In the genomic region with DNA sequence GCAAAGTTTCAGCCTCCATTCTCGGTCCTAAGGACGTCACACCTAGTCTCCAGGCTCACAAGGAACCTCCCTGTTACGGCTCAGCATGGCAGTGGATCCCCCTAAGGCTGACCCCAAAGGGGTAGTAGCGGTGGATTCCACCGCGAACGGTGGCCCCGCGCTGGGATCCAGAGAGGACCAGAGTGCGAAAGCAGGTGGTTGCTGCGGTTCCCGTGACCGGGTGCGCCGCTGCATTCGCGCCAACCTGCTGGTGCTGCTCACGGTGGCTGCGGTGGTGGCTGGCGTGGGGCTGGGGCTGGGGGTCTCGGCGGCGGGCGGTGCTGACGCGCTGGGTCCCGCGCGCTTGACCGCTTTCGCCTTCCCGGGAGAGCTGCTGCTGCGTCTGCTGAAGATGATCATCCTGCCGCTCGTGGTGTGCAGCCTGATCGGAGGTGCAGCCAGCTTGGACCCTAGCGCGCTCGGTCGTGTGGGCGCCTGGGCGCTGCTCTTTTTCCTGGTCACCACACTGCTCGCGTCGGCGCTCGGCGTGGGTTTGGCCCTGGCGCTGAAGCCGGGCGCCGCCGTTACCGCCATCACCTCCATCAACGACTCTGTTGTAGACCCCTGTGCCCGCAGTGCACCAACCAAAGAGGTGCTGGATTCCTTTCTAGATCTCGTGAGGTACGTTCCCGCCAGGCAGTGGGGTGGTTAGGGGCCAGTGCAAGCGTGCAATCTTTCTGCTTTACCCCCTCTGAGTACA, we compare ENCODE assay signal across 8 mouse cellular contexts. TPM values are rescaled to one million over a fixed set of nuclear protein-coding genes. Genes with fewer than 3 reads are reported as not detected.
DNase-seq lines count a peak whose midpoint lies in the region; ATAC-seq and TF ChIP-seq lines count a peak whose summit lies in the region.

No protein-coding gene starts in this region.

- H3K9me3 ChIP-seq in heart, embryonic 11.5 days (replicated peaks; ENCODE audit: control insufficient read depth, low read length): no peaks in the 10 kb centered on the region

- peak overlapping the region; percentile 52 for H3K27ac ChIP-seq in bone marrow macrophage, adult 2 months (ENCODE audit: insufficient read depth, low read depth, low read length)
- 0 out of 2 replicates have a peak overlapping the region, but pooled peaks have one; percentile 16 for H3K27ac ChIP-seq in heart, embryonic 11.5 days (ENCODE audit: low read depth, low read length)

- intact Hi-C loops in left cerebral cortex, postnatal 4 days (cut with DNase I): no loop called here

- ATAC-seq in heart, embryonic 11.5 days (replicated peaks; ENCODE audit: insufficient number of reproducible peaks, low FRiP score, low TSS enrichment): no peak
- peak; percentile 11; the same call in 1 of the 2 replicates for ATAC-seq in megakaryocyte, adult 5-6 weeks (ENCODE audit: poor library complexity, severe bottlenecking)

- peaks cover 13% of the 10 kb centered on the region for H3K4me1 ChIP-seq in bone marrow macrophage, adult 2 months (ENCODE audit: control insufficient read depth, insufficient read depth, low read length)
- H3K4me1 ChIP-seq in heart, embryonic 11.5 days (ENCODE audit: control insufficient read depth, insufficient read depth, low read length): peaks cover 17% of the 10 kb centered on the region

- 0 out of 2 replicates have a peak, but pooled peaks have one; percentile 49 for TF ChIP-seq POLR2A in bone marrow macrophage, adult 2 months (IDR thresholded peaks at IDR 0.05; ENCODE audit: borderline replicate concordance, low read depth, low read length)

- no peak for TF ChIP-seq CTCF in bone marrow macrophage, adult 2 months (IDR thresholded peaks at IDR 0.05; ENCODE audit: low read depth, low read length)

- DNase-seq in left cerebral cortex, postnatal 4 days: peak; percentile 27
- no peak for DNase-seq in left cerebral cortex, adult 9 months (ENCODE audit: low spot score in 2 of 2)
- peak; percentile 55 for DNase-seq in kidney, postnatal 10 days
- peak; percentile 25 to 39 for DNase-seq in spleen, postnatal 14 days (ENCODE audit: low spot score in 2 of 2)
- no peak for DNase-seq in urinary bladder, postnatal 25 days (ENCODE audit: low spot score)

- peak overlapping the region; percentile 99 for H3K4me2 ChIP-seq in heart, embryonic 11.5 days

- peak overlapping the region; percentile 76 for H3K9ac ChIP-seq in heart, embryonic 11.5 days (ENCODE audit: low read depth, low read length)

- under 1% methylated on average over 60 of the region's 60 CpGs for WGBS in heart, embryonic 11.5 days (ENCODE audit: insufficient replicate concordance)

- H3K4me3 ChIP-seq in bone marrow macrophage, adult 2 months (ENCODE audit: insufficient read depth, low read length): peak overlapping the region; percentile 91
- H3K4me3 ChIP-seq in heart, embryonic 11.5 days (ENCODE audit: low read depth, low read length): peak overlapping the region; percentile 71

- H3K36me3 ChIP-seq in heart, embryonic 11.5 days (ENCODE audit: control insufficient read depth, insufficient read depth, low read length): 0 out of 2 replicates have a peak, but pooled peaks cover 2% of the 10 kb centered on the region

- no peaks in the 10 kb centered on the region for H3K27me3 ChIP-seq in heart, embryonic 11.5 days (ENCODE audit: control insufficient read depth, insufficient read depth, low read length)

RNA-seq across cellular contexts. Expression of a gene that starts 0.8 kb away (rescaled TPM):
- total RNA-seq in left cerebral cortex, postnatal 4 days (2021): 1 to 10 TPM; 8.8 TPM
- 24.9 and 25.0 TPM in 2 replicates for polyA plus RNA-seq in bone marrow macrophage, adult 2 months (2012; ENCODE audit: insufficient read depth, insufficient read length, missing spikeins)
- 26.9 and 30.1 TPM in 2 replicates for polyA plus RNA-seq in heart, embryonic 11.5 days (2014; fragmentation: Nextera tagmentation; extraction: Ambion mirVana)
- 48.1 and 55.7 TPM in 2 replicates for total RNA-seq in megakaryocyte, adult 5-6 weeks (2015)
- 27.8 and 28.4 TPM in 2 replicates for total RNA-seq in megakaryocyte, adult 5-6 weeks (2017)

RNA-seq across cellular contexts. Expression of a gene that starts 33.7 kb away (rescaled TPM):
- 100 to 1,000 TPM; 223 to 229 TPM for total RNA-seq in left cerebral cortex, postnatal 4 days (2021)
- polyA plus RNA-seq in bone marrow macrophage, adult 2 months (2012; ENCODE audit: insufficient read depth, insufficient read length, missing spikeins): 56.6 and 58.1 TPM in 2 replicates
- polyA plus RNA-seq in heart, embryonic 11.5 days (2014; fragmentation: Nextera tagmentation; extraction: Ambion mirVana): 81.4 and 86.8 TPM in 2 replicates
- total RNA-seq in megakaryocyte, adult 5-6 weeks (2015): 25.7 and 27.6 TPM in 2 replicates
- 45.9 and 50.0 TPM in 2 replicates for total RNA-seq in megakaryocyte, adult 5-6 weeks (2017)

RNA-seq across cellular contexts. Expression of a gene that starts 34.5 kb away (rescaled TPM):
- total RNA-seq in left cerebral cortex, postnatal 4 days (2021): 10 to 100 TPM; 35.8 to 38.9 TPM
- 21.9 and 25.1 TPM in 2 replicates for polyA plus RNA-seq in bone marrow macrophage, adult 2 months (2012; ENCODE audit: insufficient read depth, insufficient read length, missing spikeins)
- 25.6 and 27.7 TPM in 2 replicates for polyA plus RNA-seq in heart, embryonic 11.5 days (2014; fragmentation: Nextera tagmentation; extraction: Ambion mirVana)
- total RNA-seq in megakaryocyte, adult 5-6 weeks (2015): 8.1 and 12.4 TPM in 2 replicates
- 8.1 and 10.6 TPM in 2 replicates for total RNA-seq in megakaryocyte, adult 5-6 weeks (2017)

RNA-seq across cellular contexts. Expression of a gene that starts 43.8 kb away (rescaled TPM):
- 100 to 1,000 TPM; 317 TPM for total RNA-seq in left cerebral cortex, postnatal 4 days (2021)
- 286 and 287 TPM in 2 replicates for polyA plus RNA-seq in bone marrow macrophage, adult 2 months (2012; ENCODE audit: insufficient read depth, insufficient read length, missing spikeins)
- polyA plus RNA-seq in heart, embryonic 11.5 days (2014; fragmentation: Nextera tagmentation; extraction: Ambion mirVana): 256 TPM in 2 replicates
- total RNA-seq in megakaryocyte, adult 5-6 weeks (2015): 205 and 210 TPM in 2 replicates
- total RNA-seq in megakaryocyte, adult 5-6 weeks (2017): 81.5 and 95.7 TPM in 2 replicates

Comparison
In these comparisons a context has a peak if more than half of its experiments do, and no peak if none do; other contexts are left out.
1. DNase-seq: peak in left cerebral cortex, postnatal 4 days (single experiment), kidney, postnatal 10 days (single experiment) and spleen, postnatal 14 days (2 of 2); none in left cerebral cortex, adult 9 months (0 of 2) and urinary bladder, postnatal 25 days (single experiment).
2. RNA of a gene that starts 33.7 kb away (total RNA-seq): 223 to 229 TPM in left cerebral cortex, postnatal 4 days; 25.7 to 50.0 TPM in megakaryocyte, adult 5-6 weeks; every median in the first group is over 4 times any median in the second.